Mouse (Mus musculus): ENCODE results near the gene Plekha3.
A peak's percentile ranks its signal among the peaks of the same experiment; 100 is the strongest.

Plekha3 gene

DNA sequence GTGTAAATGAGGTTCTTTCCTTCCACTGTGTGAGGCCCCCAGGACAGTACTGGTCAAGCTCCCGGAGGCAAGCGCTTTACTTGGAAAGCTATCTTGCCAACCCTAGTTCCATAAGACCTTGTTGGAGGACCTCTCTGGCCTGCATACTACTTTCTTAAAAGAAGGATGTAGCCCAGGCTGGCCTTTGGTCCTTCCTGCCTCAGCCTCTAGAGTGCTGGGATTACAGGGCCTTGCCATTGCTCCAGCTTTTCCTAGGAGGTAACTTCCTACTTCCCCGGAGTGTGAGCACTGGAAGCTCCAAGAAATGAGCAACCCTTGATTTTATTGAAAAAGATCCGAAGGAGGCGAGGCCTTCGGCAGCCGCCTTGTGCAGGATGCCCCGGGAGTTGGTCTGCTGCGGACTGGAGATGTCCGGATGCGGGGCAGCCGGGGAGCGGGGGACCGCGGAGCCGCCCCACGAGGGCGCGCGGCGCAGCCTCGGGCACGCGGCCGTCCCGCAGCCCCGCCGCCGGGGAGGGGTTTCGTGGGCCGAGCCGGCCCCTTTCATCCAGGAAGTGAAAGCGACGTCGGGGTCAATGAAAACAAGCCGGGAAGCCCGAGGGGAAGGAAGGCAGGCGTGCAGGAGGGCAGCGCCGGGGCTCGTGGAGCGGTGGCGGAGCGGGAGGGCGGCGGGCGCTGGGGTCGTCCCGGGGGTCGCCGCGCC lies at the start of gene Plekha3:
Gene Plekha3, plus strand, starts transcription at position 557 of the 703 bp plus-strand sequence.
- peak; percentile 92 for DNase-seq

DNA sequence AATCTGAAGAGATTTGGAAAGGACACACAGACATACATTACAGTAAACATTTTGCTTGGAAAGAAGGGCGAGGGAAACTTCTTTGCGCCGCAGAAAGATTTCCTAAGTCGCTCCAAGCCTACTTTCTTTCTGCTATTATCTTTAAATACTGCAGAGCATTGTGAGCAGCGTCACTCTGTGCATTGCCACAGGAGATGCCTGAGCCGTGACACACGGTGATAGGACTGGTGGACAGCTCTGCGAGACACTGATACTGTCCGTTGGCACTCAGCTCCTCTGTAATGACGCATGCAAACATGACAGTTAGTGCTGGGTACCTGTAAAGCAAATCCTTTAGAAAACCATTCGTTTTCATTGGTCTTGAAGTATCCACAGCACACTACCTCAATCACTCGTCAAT lies 44.8 kb upstream of the Plekha3 start:
- DNase-seq = no peak

DNA sequence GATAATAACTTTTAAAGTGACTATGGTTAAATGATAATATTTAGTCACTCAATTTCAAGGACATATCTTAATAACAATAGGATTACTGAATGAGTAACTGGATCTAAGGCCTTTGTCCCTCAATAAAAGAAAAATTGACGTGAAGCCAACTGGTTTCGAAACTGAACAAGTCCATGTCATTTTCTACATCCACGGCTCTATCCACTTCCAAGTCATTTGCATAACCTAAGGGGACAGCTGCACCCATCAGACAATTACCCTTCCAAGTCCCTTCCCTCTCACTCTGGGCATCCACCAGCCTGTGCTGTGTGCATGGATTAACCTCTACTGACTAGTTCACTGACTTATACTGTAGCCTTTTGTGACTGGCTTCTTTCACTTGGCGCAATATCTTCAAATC lies 43.5 kb upstream of the Plekha3 start:
- no peak for DNase-seq

DNA sequence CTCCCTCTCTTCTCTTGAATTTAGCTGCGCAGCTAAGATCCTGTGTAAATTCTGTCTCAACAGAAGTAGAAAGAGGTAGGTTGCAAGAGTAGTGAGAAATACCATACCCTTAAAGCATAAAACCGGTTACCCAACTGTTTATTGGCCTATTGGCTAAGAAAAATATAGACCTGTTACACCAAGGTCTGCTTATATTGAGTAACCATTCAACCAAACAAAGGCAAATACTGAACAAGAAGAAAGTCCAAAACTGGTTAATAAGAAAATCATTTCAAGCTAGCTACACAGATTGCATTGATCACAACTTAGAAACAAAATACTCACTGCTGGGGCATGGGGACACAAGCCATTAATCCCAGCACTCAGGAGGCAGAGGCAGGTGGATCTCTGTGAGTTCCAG lies 35.4 kb upstream of the Plekha3 start:
- no peak for DNase-seq

DNA sequence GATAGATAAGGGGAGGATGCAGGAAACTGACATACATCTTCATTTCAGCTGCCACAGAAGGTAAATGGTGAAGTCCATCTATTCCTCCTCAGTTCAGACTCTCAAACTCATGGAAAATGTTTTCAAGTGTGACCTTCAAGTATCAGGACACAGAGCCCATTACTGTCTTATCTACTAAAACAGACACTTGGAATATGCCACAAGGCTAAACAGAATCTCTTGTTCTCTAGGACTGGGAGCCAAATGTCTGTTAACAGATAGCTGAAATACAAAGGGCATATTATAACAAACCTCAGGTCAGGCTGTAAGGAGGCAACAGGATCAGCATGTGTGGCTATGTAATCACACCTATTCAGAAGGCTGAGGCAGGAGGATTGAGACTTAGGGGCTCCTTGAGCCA lies 31.3 kb upstream of the Plekha3 start:
- no peak for DNase-seq

DNA sequence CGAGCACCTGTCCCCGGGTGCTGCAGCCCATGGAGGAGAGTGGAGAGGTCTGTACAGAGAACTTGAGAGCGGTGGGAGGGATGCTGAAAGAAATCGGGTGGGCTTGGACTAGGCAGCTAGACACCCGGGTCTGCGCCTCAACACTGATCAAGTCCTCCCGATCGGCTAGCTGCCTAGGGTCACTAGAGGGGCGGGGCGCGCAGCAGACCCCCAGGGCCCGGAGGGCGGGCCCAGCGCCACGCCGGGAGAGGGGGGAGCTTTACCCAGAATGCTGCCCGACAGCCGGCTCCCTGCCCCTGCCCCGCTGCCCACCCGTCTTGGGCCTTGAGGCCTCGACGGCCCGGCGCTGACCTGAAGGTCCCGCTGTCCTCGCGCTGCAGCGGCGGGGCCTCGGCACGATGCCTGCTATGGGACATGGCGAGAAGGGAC lies 27.6 kb upstream of the Plekha3 start:
- no peak for DNase-seq

DNA sequence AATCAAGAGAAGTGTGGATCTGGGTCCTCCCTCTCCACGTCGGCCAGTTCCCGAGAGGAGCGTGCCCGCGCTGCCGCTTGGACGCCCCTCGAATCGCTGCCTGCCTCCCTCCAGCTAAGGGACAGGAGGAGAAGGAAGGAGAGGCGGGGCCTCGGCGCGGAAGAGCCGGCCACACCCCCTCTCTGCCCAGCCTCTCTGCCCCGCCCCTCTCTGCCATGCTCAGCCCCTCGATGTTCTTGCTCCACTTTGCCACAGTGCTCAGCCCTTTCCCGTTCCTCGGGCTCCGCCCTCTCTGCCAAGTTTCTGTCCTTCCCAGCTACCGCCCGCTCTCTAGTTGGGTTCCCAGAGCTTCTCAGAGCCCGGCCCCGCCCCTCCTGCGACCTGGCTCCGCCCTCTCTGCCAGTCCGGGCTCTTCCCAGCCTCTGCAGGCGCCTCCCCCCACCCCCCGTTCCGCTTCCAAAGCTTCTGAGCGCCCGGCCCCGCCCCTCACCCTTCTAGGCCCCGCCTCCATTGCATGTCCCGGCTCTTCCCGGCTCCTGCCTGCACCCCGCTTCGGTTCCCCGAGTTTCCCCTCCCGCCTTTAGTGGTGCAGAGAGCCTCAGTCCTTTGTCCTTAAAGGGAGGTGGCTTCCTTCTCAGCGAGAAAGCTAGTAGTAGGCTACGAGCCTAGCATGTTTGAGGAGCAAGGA lies 27.1 kb upstream of the Plekha3 start, which contains the start of the genes Prkra and Pjvk:
Gene Prkra, minus strand, starts transcription at position 133 of the 688 bp plus-strand sequence.
Gene Pjvk, plus strand, starts transcription at position 594 of the 688 bp plus-strand sequence.
- peak; percentile 99 for DNase-seq

DNA sequence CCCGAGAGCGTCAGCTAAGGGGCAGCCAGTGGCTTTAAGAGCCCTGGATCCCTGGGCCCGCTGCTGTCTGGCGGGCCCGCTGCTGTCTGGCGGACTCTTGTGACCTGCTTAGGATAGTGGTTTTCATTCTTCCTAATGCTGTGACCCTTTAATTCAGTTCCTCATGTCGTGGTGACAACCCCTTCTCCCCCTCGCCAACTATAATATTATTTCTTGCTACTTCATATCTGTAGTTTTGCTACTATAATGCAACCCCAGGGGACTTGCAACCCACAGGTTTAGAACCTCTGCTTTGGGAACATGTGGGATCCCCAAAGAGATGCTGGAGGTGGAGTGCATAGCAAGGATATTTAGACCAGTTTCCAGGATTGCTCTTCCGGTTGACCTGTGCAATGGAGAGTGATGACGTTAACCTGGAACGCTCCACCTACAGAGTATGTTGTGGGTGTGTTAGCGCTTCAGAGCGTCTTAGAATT lies 26.4 kb upstream of the Plekha3 start:
- no peak for DNase-seq

DNA sequence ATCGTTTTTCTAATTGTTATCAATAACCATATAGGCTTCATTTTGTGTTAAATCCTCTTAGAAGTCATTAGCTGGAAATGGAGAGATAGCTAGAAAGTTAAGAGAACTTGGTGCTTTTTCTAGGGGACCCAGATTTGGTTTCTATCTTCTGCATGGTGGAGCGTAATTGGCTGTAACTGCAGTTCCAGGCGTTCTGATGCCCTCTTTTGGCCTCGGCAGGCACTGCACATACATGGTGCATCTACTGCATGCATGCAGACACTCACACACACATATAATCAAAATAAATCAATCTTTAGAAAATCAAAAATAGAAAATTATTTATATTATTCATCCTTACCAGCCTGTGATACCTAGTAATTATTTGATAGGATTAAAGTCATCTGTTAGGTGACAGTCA lies 22.0 kb upstream of the Plekha3 start:
- DNase-seq = no peak

DNA sequence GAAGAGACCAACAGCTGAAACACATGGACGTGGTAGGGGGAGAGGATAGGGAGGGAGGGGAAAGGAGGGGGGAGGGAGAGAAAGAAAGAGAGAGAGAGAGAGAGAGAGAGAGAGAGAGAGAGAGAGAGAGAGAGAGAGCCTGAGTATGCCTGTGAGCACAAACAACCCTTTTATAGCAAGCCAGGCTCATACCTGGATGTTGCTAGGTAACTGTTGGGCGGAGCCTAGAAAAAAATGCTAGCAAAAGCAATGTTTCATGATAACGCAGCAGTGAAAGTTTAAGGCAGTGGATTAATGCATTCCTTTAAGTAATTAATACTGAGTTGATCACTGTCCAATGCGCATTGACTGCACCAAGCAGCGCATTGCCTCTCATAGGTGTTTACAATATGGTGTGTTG lies 20.4 kb upstream of the Plekha3 start:
- no peak for DNase-seq

DNA sequence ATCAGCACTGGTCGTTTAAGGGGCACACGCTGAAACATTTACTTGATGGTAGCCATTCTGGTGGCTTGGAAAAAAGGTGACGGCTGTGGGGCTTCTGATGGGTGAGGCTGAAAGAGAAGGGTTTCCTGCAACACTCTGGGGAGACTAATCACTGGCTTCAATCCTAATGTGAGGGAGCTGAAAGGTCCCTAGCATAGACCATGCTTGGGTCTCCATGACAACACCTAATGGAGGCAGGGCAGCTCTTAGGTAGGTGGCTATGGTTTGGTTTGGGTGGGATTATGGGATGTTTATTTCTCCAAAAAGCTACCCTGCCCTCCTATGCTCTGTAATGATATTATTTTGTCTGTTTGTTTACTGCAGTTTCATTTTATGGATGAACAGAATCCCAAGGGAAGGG lies 19.6 kb upstream of the Plekha3 start:
- DNase-seq = no peak

DNA sequence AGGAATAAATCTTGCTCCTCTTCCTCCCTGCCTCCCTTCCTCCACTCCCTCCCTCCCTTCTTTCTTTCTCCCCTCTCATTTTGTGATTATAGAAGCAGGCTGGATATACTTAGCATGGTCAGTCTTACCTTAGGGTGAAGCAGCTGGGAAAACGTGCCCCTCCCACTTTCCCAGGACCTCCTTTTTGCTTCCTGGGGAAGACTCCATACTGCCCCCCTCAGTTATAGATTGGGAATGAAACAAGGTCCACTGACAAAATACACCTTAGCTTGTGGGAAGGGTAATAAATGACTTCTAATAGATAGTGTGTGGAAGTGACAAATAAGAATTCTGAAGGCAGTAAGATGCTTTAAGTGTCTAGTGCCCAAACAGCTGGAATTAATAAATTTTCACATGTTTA lies 19.1 kb upstream of the Plekha3 start:
- DNase-seq = no peak

DNA sequence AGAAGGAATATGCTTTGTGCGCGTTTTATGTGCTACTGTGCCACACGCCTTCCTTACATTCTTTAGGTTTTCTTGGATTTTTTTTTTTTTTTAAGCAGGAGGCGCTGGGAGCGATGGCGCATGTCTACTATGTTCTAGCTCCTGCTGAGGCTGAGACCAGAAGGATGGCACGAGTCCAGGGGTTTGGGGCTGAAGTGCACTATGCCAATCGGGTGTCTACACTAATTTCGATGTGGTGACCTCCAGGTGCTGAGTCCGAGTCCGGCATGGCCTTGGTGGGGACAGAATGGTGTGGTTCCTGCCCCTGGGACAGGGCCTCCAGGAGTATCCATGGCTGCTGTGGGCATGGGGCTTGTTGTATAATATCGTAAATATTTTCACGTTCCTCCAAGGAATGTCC lies 16.5 kb upstream of the Plekha3 start:
- DNase-seq = no peak

DNA sequence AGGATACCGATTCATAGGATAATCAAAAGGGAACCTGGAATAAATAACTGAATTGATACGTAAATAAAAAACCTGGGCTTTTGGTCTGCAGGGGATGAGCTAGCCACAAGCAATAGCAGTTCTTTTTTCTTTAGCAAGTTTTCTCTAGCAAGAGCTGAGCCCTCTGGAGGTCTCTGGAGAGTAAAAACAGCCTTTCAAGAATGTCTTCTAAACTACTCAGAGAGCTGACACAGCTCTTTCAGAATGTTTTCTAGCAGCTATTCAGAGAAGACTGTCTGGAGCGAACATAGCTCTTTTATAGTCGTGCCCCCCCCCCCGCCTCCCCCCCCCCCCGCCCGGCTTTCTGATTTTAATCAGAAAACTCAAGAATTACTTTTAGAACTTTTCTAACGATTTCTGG lies 15.7 kb upstream of the Plekha3 start:
- no peak for DNase-seq

DNA sequence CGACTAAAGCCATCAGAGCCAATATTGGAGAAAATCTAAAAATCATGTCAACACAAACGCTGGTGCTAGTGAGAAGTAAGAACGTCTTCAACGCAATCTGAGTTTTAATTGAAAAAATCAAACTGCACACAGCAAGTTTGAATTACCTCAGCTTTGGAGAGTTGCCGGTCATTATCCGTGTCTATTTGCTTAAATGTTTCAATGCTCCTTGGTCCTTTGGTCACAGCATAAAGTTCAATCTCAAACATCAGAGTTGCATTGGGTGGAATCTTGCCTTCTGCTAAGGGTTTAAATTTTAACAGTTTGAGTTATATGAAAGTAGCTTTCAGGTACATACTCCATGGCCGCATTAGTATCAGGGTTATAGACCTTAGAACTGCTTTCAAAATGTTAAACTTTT lies 9.6 kb upstream of the Plekha3 start:
- peak; percentile 34 for DNase-seq

DNA sequence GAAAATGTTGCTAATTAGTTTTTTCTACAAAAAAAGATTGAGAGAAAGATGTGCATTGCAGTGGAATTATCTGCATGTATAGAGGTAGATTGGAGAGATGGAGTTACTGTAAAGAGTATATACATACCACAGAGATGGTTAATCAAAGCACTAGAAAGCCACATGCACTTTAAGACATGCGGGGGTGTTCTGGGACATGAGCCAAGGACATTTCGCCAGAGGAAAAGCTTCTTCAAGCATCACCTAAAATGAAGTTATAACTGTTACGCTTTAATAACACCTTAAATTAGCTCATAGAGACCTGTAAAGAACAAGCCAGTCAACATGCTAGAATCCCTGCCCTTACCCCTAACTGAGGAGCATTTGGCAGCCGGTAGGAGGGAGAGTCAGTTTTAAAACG lies 7.9 kb upstream of the Plekha3 start:
- no peak for DNase-seq

DNA sequence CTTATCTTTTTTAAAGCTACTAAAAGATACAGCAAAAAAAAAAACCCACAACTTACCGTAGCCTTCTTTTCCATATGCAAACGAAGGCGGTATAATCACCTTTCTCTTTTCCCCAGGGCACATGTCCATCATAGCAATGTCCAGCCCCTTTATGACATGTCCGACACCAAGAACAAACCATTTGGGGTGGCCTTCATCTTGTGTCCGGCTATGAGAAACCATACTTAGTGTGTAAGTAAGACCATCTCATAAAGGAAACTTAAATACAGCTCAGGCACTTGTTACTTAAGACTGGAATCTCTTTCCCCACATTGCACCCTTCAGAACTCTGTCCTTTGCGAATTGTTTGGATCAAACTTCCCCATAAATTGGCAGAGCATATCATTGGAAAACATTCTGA lies 3.4 kb upstream of the Plekha3 start:
- no peak for DNase-seq

DNA sequence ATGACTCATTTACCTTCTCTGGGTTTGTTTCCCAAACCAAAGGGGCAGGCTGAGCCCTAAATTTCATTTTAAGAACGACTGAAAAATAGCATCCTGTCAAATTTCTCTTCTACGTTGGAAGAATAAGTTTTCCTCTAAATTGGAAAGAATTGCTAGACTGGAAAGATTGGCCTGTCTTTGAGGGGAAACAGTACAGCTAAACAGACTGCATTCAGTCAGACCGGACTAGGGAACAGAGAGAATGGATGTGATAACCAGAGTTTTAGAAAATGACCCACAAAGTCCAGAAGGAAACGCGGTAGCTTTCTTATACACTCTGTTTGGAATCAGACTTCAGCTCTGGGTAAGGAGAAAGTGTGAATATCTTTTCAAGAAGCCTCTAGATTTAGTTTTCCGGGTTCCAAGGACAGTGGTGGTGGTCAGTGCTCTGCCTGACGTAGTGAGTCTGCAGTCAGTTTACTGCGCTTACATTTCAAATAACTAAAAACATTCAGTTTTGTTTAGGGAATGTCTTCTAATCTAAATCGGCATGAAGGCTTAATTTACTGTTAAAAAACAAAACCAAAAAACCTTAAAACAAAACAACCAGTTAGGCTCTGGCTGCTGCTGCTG lies 2.8 kb upstream of the Plekha3 start:
- DNase-seq = no peak

DNA sequence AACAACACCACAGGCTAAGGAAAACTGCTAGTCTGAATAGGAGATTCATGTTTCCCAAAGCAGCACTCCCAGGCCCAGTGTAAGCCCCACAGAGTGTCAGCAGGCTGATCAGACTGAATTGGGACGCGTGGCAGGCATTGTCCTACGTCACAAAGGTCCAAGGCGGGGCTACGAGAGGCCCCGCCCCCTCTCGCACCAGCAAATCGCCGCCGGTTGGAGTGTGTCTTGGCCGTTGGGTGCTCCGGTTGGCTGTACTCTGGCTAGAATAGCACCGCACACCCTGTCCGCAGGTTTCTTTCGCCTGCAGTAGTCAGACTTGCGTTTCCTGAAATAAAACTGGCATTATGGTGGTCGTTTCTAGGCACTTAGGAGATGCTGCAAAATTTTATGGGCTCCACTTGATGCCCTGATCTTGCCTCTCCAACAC lies 2.1 kb upstream of the Plekha3 start, which contains the start of gene Fkbp7:
Gene Fkbp7, minus strand, starts transcription at position 151 of the 427 bp plus-strand sequence.
- DNase-seq = peak; percentile 95

DNA sequence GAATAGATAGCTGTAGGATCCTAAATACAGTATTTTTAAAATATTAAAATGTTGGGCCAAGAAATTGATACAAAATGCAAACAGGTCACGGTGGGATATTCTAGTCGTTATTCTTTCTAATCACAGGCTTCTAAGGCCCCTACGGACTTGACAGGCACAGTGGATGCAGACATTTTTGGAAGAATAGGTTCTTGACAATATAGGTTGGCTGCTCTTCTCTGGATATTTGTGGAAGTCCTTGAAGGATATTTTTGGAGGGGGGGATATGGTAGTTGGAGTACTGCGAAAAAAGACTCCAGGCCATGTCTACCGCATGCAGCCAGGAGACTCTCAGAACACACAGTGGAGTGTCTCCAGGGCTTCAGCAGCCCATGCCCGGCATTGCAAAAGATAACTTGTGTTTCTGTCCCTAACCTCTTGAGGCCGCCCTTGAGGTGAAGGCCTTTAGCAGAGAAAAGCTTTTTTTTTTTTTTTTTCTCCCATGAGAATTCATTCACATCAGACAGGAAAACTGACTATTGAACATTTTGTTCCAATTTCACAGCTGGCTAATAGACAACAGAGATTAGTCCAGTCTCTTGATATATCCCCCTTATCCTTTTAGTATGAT lies 1.5 kb upstream of the Plekha3 start:
- DNase-seq = peak; percentile 77

DNA sequence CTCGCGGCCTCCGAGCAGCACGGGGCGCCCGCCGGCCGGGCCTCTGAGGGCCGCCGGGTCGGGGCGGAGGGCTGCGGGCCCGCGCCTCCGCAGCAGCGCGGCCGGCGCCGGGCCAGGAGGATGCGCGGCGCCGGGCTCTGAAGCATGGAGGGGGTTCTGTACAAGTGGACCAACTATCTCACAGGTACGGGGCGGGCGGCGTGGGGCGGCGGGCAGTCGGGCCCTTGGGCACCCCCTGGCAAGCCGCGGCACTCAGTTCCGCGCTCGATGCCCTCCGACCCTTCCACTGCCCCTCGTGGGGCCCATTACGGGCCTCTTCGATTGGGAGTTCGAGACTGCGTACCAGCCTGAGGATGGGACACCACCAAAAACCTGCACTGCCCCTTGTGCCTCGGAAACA lies 370 bp downstream of the Plekha3 start:
- DNase-seq = no peak

DNA sequence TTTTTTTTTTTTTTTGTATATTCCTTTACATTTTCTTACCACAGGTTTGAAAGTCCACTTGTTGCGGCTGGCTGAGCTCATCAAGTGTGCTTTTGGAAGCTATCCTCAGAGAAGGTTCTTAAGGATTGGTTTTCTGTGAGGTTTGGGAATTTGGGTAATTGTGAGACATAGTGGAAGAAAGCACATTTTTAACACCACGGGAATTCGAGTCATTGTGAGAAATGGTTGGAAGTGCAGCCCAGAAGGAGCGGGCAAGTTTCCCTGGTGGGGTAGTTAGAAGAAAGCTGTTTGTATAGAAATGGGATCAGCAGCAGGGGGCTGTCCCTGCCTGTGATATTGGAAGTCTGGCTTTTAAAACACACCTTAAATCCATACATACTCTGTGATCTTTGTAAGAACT lies 868 bp downstream of the Plekha3 start:
- no peak for DNase-seq
